Mouse (Mus musculus): ENCODE results near the gene Fmo6. TPM values are rescaled to one million over a fixed set of nuclear protein-coding genes. Genes with fewer than 3 reads are reported as not detected.

The Fmo6 gene
- not detected in 2 replicates for polyA plus RNA-seq (2012; rRNA removed)

GRCm38 (mm10) chr1:162937415-162937814 is at the start of gene Fmo6:
Gene Fmo6, minus strand, starts transcription at chr1:162937515.
- 80% methylated on average over 6 of the region's 6 CpGs for WGBS
- no peak for DNase-seq (ENCODE audit: low read depth, low spot score)

GRCm38 (mm10) chr1:162986777-162987176 is 49.5 kb upstream of the Fmo6 start:
- 74% methylated on average over 1 of the region's 1 CpGs for WGBS
- DNase-seq (ENCODE audit: low read depth, low spot score): no peak

- 80% methylated on average over 2 of the region's 2 CpGs for WGBS
- DNase-seq (ENCODE audit: low read depth, low spot score): no peak
Measured at GRCm38 (mm10) chr1:162986121-162986748, 48.9 kb upstream of the Fmo6 start.

GRCm38 (mm10) chr1:162984428-162984827 is 47.1 kb upstream of the Fmo6 start, which contains the start of gene Fmo3:
Gene Fmo3, minus strand, starts transcription at chr1:162984528.
- 73% methylated on average over 1 of the region's 1 CpGs for whole genome bisulfite sequencing
- DNase-seq (ENCODE audit: low read depth, low spot score): no peak

GRCm38 (mm10) chr1:162963556-162963955 is 26.2 kb upstream of the Fmo6 start:
- WGBS: 64% methylated on average over 2 of the region's 2 CpGs
- no peak for DNase-seq (ENCODE audit: low read depth, low spot score)

GRCm38 (mm10) chr1:162957422-162957821 is 20.1 kb upstream of the Fmo6 start:
- DNase-seq (ENCODE audit: low read depth, low spot score): no peak
- 44% methylated on average over 1 of the region's 1 CpGs for WGBS

GRCm38 (mm10) chr1:162953079-162953478 is 15.8 kb upstream of the Fmo6 start:
- DNase-seq (ENCODE audit: low read depth, low spot score): no peak
- 39% methylated on average over 2 of the region's 2 CpGs for WGBS

- 98% methylated on average over 1 of the region's 1 CpGs for WGBS
- DNase-seq (ENCODE audit: low read depth, low spot score): no peak
Measured at GRCm38 (mm10) chr1:162949763-162950162, 12.4 kb upstream of the Fmo6 start.

GRCm38 (mm10) chr1:162947934-162948333 is 10.6 kb upstream of the Fmo6 start:
- 96% methylated on average over 6 of the region's 6 CpGs for WGBS
- no peak for DNase-seq (ENCODE audit: low read depth, low spot score)

GRCm38 (mm10) chr1:162946837-162947558 is 9.7 kb upstream of the Fmo6 start:
- DNase-seq (ENCODE audit: low read depth, low spot score): no peak
- 51% methylated on average over 4 of the region's 4 CpGs for WGBS

GRCm38 (mm10) chr1:162943700-162944099 is 6.4 kb upstream of the Fmo6 start:
- WGBS: 61% methylated on average over 6 of the region's 6 CpGs
- DNase-seq (ENCODE audit: low read depth, low spot score): no peak

- DNase-seq (ENCODE audit: low read depth, low spot score): no peak
- 54% methylated on average over 4 of the region's 4 CpGs for WGBS
Measured at GRCm38 (mm10) chr1:162938696-162939351, 1.5 kb upstream of the Fmo6 start.

GRCm38 (mm10) chr1:162937970-162938695 is 818 bp upstream of the Fmo6 start:
- no peak for DNase-seq (ENCODE audit: low read depth, low spot score)
- 52% methylated on average over 5 of the region's 5 CpGs for WGBS

- no peak for DNase-seq (ENCODE audit: low read depth, low spot score)
- WGBS: 88% methylated on average over 4 of the region's 4 CpGs
Measured at GRCm38 (mm10) chr1:162934374-162935012, 2.8 kb downstream of the Fmo6 start.

- WGBS: 71% methylated on average over 4 of the region's 4 CpGs
- DNase-seq (ENCODE audit: low read depth, low spot score): no peak
Measured at GRCm38 (mm10) chr1:162932386-162932785, 4.9 kb downstream of the Fmo6 start.

GRCm38 (mm10) chr1:162931880-162932279 is 5.4 kb downstream of the Fmo6 start:
- WGBS: 62% methylated on average over 5 of the region's 5 CpGs
- no peak for DNase-seq (ENCODE audit: low read depth, low spot score)

GRCm38 (mm10) chr1:162931310-162931875 is 5.9 kb downstream of the Fmo6 start:
- 59% methylated on average over 4 of the region's 4 CpGs for WGBS
- DNase-seq (ENCODE audit: low read depth, low spot score): no peak

GRCm38 (mm10) chr1:162930631-162931030 is 6.7 kb downstream of the Fmo6 start:
- DNase-seq (ENCODE audit: low read depth, low spot score): no peak
- 66% methylated on average over 2 of the region's 2 CpGs for WGBS

GRCm38 (mm10) chr1:162929146-162929545 is 8.2 kb downstream of the Fmo6 start:
- 44% methylated on average over 3 of the region's 3 CpGs for WGBS
- no peak for DNase-seq (ENCODE audit: low read depth, low spot score)
